Mouse (Mus musculus) CH12.LX (cell line): ENCODE measurements around the gene Smim24.

ENCODE experiments used
- BHLHE40 ChIP-seq: IDR thresholded peaks from 2 replicates; pipeline ENCODE4 v1.6.1; 2011; ENCODE audit warnings: mild to moderate bottlenecking, low read depth, low read length, improper control_type of control experiment
- CTCF ChIP-seq, 2 experiments: IDR thresholded peaks in 1 of 2; conservative IDR thresholded peaks in 1 of 2; 2 replicates each; pipeline ENCODE4 v1.5.1; 2011 to 2012; ENCODE audit warnings: low read depth in 2 of 2, low read length in 2 of 2, improper control_type of control experiment in 1 of 2, inconsistent platforms in 1 of 2, mild to moderate bottlenecking in 1 of 2, moderate library complexity in 1 of 2
- EP300 ChIP-seq: IDR thresholded peaks from 2 replicates; pipeline ENCODE4 v1.6.1; 2011; ENCODE audit warnings: low read length, improper control_type of control experiment
- NELFE ChIP-seq: IDR thresholded peaks from 2 replicates; pipeline ENCODE4 v1.6.1; 2011; ENCODE audit warnings: low read depth, low read length, improper control_type of control experiment
- POLR2A ChIP-seq: IDR thresholded peaks from 2 replicates; pipeline ENCODE4 v1.6.1; 2011; ENCODE audit warnings: low read depth, mild to moderate bottlenecking, improper control_type of control experiment, low read length
- POLR2AphosphoS2 ChIP-seq: IDR thresholded peaks from 2 replicates; pipeline ENCODE4 v1.6.1; 2011; ENCODE audit warnings: low read depth, low read length, improper control_type of control experiment
- RAD21 ChIP-seq: IDR thresholded peaks from 2 replicates; pipeline ENCODE4 v1.6.1; 2011; ENCODE audit warnings: low read depth, mild to moderate bottlenecking, low read length, improper control_type of control experiment, moderate library complexity
- TCF12 ChIP-seq: IDR thresholded peaks from 2 replicates; pipeline ENCODE4 v1.6.1; 2014; ENCODE audit warnings: low read depth, mild to moderate bottlenecking, inconsistent platforms, low read length, improper control_type of control experiment
- USF1 ChIP-seq: IDR thresholded peaks from 2 replicates; pipeline ENCODE4 v1.6.1; 2014; ENCODE audit warnings: low read depth, mild to moderate bottlenecking, inconsistent platforms, low read length, improper control_type of control experiment
- USF2 ChIP-seq: conservative IDR thresholded peaks from 2 replicates; pipeline ENCODE4 v1.6.1; 2011; ENCODE audit warnings: low read depth, low read length, improper control_type of control experiment

- TF ChIP-seq USF2 (no peak), POLR2A (0 out of 2 replicates have a peak, but pooled peaks have one; percentile 9), CTCF (conservative IDR thresholded peaks at IDR 0.05 in 1 of 2, IDR thresholded peaks at IDR 0.05 in 1 of 2; ENCODE audit: low read depth in 2 of 2, low read length in 2 of 2) (no peak), TCF12 (no peak), USF1 (no peak), NELFE (no peak), POLR2AphosphoS2 (no peak), BHLHE40 (no peak), EP300 (no peak), RAD21 (no peak)
Observed at GRCm38 (mm10) chr10:81364666-81365065, 28.2 kb upstream of the Smim24 start.
